Mouse (Mus musculus): ENCODE results near the gene Abcb6. TPM values are rescaled to one million over a fixed set of nuclear protein-coding genes. Genes with fewer than 3 reads are reported as not detected.

Abcb6 gene
- total and polyA plus RNA-seq, 3 experiments = 15.5 to 29.0 (median 19.2) TPM

DNA sequence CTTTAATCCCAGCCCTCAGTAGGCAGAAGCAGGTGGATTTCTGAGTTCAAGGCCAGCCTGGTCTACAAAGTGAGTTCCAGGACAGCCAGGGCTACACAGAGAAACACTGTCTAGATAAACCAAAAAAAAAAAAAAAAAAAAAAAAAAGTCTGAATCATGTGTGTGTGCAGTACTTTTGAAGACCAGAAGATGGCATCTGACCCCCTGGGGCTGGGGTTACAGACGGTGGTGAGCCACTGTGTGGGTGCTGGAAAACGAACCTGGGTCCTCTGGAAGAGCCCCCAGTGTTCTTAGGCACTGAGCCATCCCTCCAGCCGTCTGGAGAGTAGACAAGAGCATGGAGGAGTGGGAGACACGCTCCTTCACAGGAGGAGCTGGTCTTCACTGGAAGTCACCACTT is 2.0 kb upstream of the Abcb6 start:
- dilution Hi-C loops (cut with MboI; ENCODE audit: extremely low pct_ligation_motif_present, extremely low pct_unique_long_range_greater_than_20kb, low sequenced_read_pairs) (no loop called here), in situ Hi-C loops (cut with MboI; ENCODE audit: low pct_ligation_motif_present, low pct_unique_long_range_greater_than_20kb, low sequenced_read_pairs) (no loop called here)
- Histone ChIP-seq H3K9me3 (replicated peaks; ENCODE audit: low read length) (peaks cover 3% of the 10 kb centered on the region), H3K27me3 (replicated peaks) (no peaks in the 10 kb centered on the region), H3K79me2 (replicated peaks; ENCODE audit: control insufficient read depth, extremely low read depth, insufficient read depth, poor library complexity, severe bottlenecking) (no peaks in the 10 kb centered on the region), H3K36me3 (replicated peaks in 1 of 2; ENCODE audit: control insufficient read depth in 1 of 2, insufficient read depth in 1 of 2, low read length in 1 of 2) (peaks cover 49 to 74% of the 10 kb centered on the region in 2 experiments), H3K4me1 (ENCODE audit: control insufficient read depth in 1 of 2, insufficient read depth in 2 of 2) (peaks cover 0 to 20% of the 10 kb centered on the region in 2 experiments; a peak in 3 of 4 replicates), H3K4me2 (ENCODE audit: insufficient read depth, low read depth, poor library complexity, severe bottlenecking) (no peak overlapping the region), H3K9ac (ENCODE audit: insufficient read depth, low read depth) (no peak overlapping the region), H3K27ac (ENCODE audit: insufficient read depth, low read depth) (no peak overlapping the region), H3K4me3 (replicated peaks in 1 of 3; ENCODE audit: low read depth in 2 of 3, low read length in 2 of 3, poor library complexity in 1 of 3) (no peak overlapping the region)
- TF ChIP-seq ZNF384 (IDR thresholded peaks at IDR 0.05; ENCODE audit: low read depth, low read length) (peak; percentile 78), NRF1 (IDR thresholded peaks at IDR 0.05; ENCODE audit: low read depth, low read length) (no peak), CTCF (conservative IDR thresholded peaks at IDR 0.05 in 1 of 2, IDR thresholded peaks at IDR 0.05 in 1 of 2; ENCODE audit: low read depth in 2 of 2, low read length in 2 of 2) (peak in 1 of 2 experiments; percentile 33; a peak in 1 of 4 replicates)
- DNase-seq (ENCODE audit: extremely low read depth) = no peak

DNA sequence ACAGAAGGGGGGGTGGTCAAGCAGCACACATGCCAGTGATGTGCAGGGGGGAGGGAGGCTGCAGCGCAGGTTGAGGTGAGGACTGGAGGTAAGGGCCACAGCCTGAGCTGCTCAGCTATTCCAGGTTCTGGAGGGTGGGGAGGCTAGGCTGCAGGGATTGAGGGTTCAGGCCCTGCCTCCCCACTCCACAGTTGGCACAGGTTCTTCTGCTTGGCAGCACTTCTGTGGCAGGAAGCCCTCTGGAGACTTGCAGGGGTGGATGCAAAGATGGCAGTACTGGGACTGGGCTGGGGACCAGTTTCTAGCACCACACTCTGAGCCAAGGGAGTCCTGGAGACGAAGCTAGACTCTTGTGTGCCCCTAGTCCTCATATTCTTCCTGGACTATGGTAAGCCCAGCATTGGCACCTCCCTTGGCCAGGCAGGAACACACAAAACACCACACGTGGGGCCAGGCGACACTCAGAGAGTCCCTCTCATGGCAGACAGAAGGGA is 1.2 kb upstream of the Abcb6 start:
- in situ Hi-C loops (cut with MboI; ENCODE audit: low pct_ligation_motif_present, low pct_unique_long_range_greater_than_20kb, low sequenced_read_pairs) = no loop called here
- no peak overlapping the region for H3K4me3 ChIP-seq (replicated peaks in 1 of 3; ENCODE audit: low read depth in 2 of 3, low read length in 2 of 3, poor library complexity in 1 of 3)
- peaks cover 45 to 73% of the 10 kb centered on the region in 2 experiments for H3K36me3 ChIP-seq (replicated peaks in 1 of 2; ENCODE audit: control insufficient read depth in 1 of 2, insufficient read depth in 1 of 2, low read length in 1 of 2)

GRCm38 (mm10) chr1:75180741-75181140 is 549 bp upstream of the Abcb6 start:
- no peak for DNase-seq (ENCODE audit: extremely low read depth)
- Histone ChIP-seq H3K27ac (ENCODE audit: insufficient read depth, low read depth) (no peak overlapping the region), H3K4me3 (replicated peaks in 1 of 3; ENCODE audit: low read depth in 2 of 3, low read length in 2 of 3, poor library complexity in 1 of 3) (peak overlapping the region in 1 of 3 experiments; percentile 80), H3K4me1 (ENCODE audit: control insufficient read depth in 1 of 2, insufficient read depth in 2 of 2) (peaks cover 0 to 20% of the 10 kb centered on the region in 2 experiments; a peak in 3 of 4 replicates), H3K27me3 (replicated peaks) (no peaks in the 10 kb centered on the region), H3K9ac (ENCODE audit: insufficient read depth, low read depth) (no peak overlapping the region), H3K9me3 (replicated peaks; ENCODE audit: low read length) (peaks cover 3% of the 10 kb centered on the region), H3K4me2 (ENCODE audit: insufficient read depth, low read depth, poor library complexity, severe bottlenecking) (peak overlapping the region; percentile 24; the same call in 1 of the 2 replicates), H3K36me3 (replicated peaks in 1 of 2; ENCODE audit: control insufficient read depth in 1 of 2, insufficient read depth in 1 of 2, low read length in 1 of 2) (peaks cover 45 to 73% of the 10 kb centered on the region in 2 experiments), H3K79me2 (replicated peaks; ENCODE audit: control insufficient read depth, extremely low read depth, insufficient read depth, poor library complexity, severe bottlenecking) (no peaks in the 10 kb centered on the region)
- dilution Hi-C loops (cut with MboI; ENCODE audit: extremely low pct_ligation_motif_present, extremely low pct_unique_long_range_greater_than_20kb, low sequenced_read_pairs) = no loop called here
- in situ Hi-C loops (cut with MboI; ENCODE audit: low pct_ligation_motif_present, low pct_unique_long_range_greater_than_20kb, low sequenced_read_pairs) = no loop called here
- TF ChIP-seq BHLHE40 (IDR thresholded peaks at IDR 0.05; ENCODE audit: low read depth, low read length) (no peak), SIN3A (IDR thresholded peaks at IDR 0.05; ENCODE audit: low read length) (no peak), USF2 (conservative IDR thresholded peaks at IDR 0.05; ENCODE audit: low read depth, low read length) (no peak), ZMIZ1 (IDR thresholded peaks at IDR 0.05; ENCODE audit: low read depth, low read length) (no peak), IRF4 (IDR thresholded peaks at IDR 0.05; ENCODE audit: low read depth, low read length) (no peak), USF1 (IDR thresholded peaks at IDR 0.05; ENCODE audit: low read depth, low read length) (no peak), NELFE (IDR thresholded peaks at IDR 0.05; ENCODE audit: low read depth, low read length) (no peak)

More for the DNA sequence above, 1.2 kb upstream of the Abcb6 start:
- TF ChIP-seq JUND (conservative IDR thresholded peaks at IDR 0.05; ENCODE audit: low read depth, low read length) = no peak
- no peak for TF ChIP-seq PAX5 (IDR thresholded peaks at IDR 0.05; ENCODE audit: low read length)
- TF ChIP-seq SIN3A (IDR thresholded peaks at IDR 0.05; ENCODE audit: low read length) = no peak
- no peak for TF ChIP-seq ZNF384 (IDR thresholded peaks at IDR 0.05; ENCODE audit: low read depth, low read length)
- TF ChIP-seq JUN (IDR thresholded peaks at IDR 0.05; ENCODE audit: insufficient read depth, low read depth, low read length) = no peak
- TF ChIP-seq POLR2A (IDR thresholded peaks at IDR 0.05; ENCODE audit: low read depth, low read length) = no peak
- no peak for TF ChIP-seq CHD1 (IDR thresholded peaks at IDR 0.05; ENCODE audit: low read depth, low read length)
- no peak for TF ChIP-seq SMC3 (IDR thresholded peaks at IDR 0.05; ENCODE audit: low read depth, low read length)
- no peak for TF ChIP-seq RAD21 (IDR thresholded peaks at IDR 0.05; ENCODE audit: low read depth, low read length)
- TF ChIP-seq NRF1 (IDR thresholded peaks at IDR 0.05; ENCODE audit: low read depth, low read length) = no peak
- no peak for TF ChIP-seq USF2 (conservative IDR thresholded peaks at IDR 0.05; ENCODE audit: low read depth, low read length)
- no peak for TF ChIP-seq EP300 (IDR thresholded peaks at IDR 0.05; ENCODE audit: low read length)
- no peak for TF ChIP-seq HCFC1 (IDR thresholded peaks at IDR 0.05; ENCODE audit: low read depth, low read length)
- TF ChIP-seq NELFE (IDR thresholded peaks at IDR 0.05; ENCODE audit: low read depth, low read length) = no peak
- no peak for TF ChIP-seq USF1 (IDR thresholded peaks at IDR 0.05; ENCODE audit: low read depth, low read length)
- no peak for TF ChIP-seq CHD2 (IDR thresholded peaks at IDR 0.05; ENCODE audit: low read length)
- TF ChIP-seq MXI1 (IDR thresholded peaks at IDR 0.05; ENCODE audit: low read depth, low read length) = no peak
- TF ChIP-seq E2F4 (IDR thresholded peaks at IDR 0.05; ENCODE audit: insufficient replicate concordance, low read depth, low read length) = no peak
- no peak for TF ChIP-seq ZC3H11A (IDR thresholded peaks at IDR 0.05; ENCODE audit: low read depth, low read length)
- no peak for TF ChIP-seq IRF4 (IDR thresholded peaks at IDR 0.05; ENCODE audit: low read depth, low read length)
- Histone ChIP-seq H3K27ac (ENCODE audit: insufficient read depth, low read depth) (no peak overlapping the region), H3K9me3 (replicated peaks; ENCODE audit: low read length) (peaks cover 3% of the 10 kb centered on the region), H3K4me2 (ENCODE audit: insufficient read depth, low read depth, poor library complexity, severe bottlenecking) (no peak overlapping the region), H3K9ac (ENCODE audit: insufficient read depth, low read depth) (no peak overlapping the region), H3K27me3 (replicated peaks) (no peaks in the 10 kb centered on the region), H3K4me1 (ENCODE audit: control insufficient read depth in 1 of 2, insufficient read depth in 2 of 2) (peaks cover 0 to 20% of the 10 kb centered on the region in 2 experiments; a peak in 3 of 4 replicates), H3K79me2 (replicated peaks; ENCODE audit: control insufficient read depth, extremely low read depth, insufficient read depth, poor library complexity, severe bottlenecking) (no peaks in the 10 kb centered on the region)
- dilution Hi-C loops (cut with MboI; ENCODE audit: extremely low pct_ligation_motif_present, extremely low pct_unique_long_range_greater_than_20kb, low sequenced_read_pairs) = no loop called here
- DNase-seq (ENCODE audit: extremely low read depth) = no peak
